Mouse (Mus musculus) megakaryocyte, embryonic 14.5 days (primary cell): ENCODE results near the gene Hoxa11.

ENCODE experiments used
- FLI1 ChIP-seq: IDR thresholded peaks from 2 replicates; pipeline ENCODE4 v1.6.1; 2012; ENCODE audit warnings: low read length, inconsistent platforms, mixed read lengths
- GATA1 ChIP-seq: IDR thresholded peaks from 3 replicates; pipeline ENCODE4 v1.6.1; 2012; ENCODE audit warnings: mixed read lengths, low read length, inconsistent platforms, borderline replicate concordance

GRCm38 (mm10) chr6:52200751-52201250, 44.8 kb downstream of the Hoxa11 start:
- TF ChIP-seq GATA1 (no peak), FLI1 (no peak)
